Mouse (Mus musculus) hindbrain, embryonic 13.5 days (tissue): Measurements from ENCODE around the gene Slc25a43. TPM values are rescaled to one million over a fixed set of nuclear protein-coding genes. Genes with fewer than 3 reads are reported as not detected.

Experiments used
- ATAC-seq: fragments of 200-750 bp; cut with Nextera tagmentation; 2 replicates; pipeline ENCODE4 v1.8.0; 2017; ENCODE audit warnings: moderate TSS enrichment; ENCODE audit not compliant: low FRiP score
- H3K27ac ChIP-seq: fragments of 300-500 bp; sonication (generic); 2 replicates; pipeline ENCODE4 v1.5.1; 2015; ENCODE audit warnings: inconsistent platforms, mild to moderate bottlenecking, moderate library complexity
- H3K27me3 ChIP-seq: fragments of 300-500 bp; sonication (generic); 2 replicates; pipeline ENCODE4 v1.6.1; 2015; ENCODE audit warnings: mild to moderate bottlenecking, inconsistent platforms
- H3K36me3 ChIP-seq: fragments of 300-500 bp; sonication (generic); 2 replicates; pipeline ENCODE4 v1.6.1; 2015; ENCODE audit warnings: mild to moderate bottlenecking, inconsistent platforms
- H3K4me1 ChIP-seq: fragments of 300-500 bp; sonication (generic); replicated peaks from 2 replicates; pipeline ENCODE4 v1.6.1; 2015; ENCODE audit warnings: inconsistent platforms
- H3K4me2 ChIP-seq: fragments of 300-500 bp; sonication (generic); 2 replicates; pipeline ENCODE4 v1.6.1; 2015; ENCODE audit warnings: inconsistent platforms, mild to moderate bottlenecking, moderate library complexity
- H3K4me3 ChIP-seq: fragments of 300-500 bp; sonication (generic); 2 replicates; pipeline ENCODE4 v1.5.1; 2015; ENCODE audit warnings: mild to moderate bottlenecking, inconsistent platforms
- H3K9ac ChIP-seq: fragments of 300-500 bp; sonication (generic); 2 replicates; pipeline ENCODE4 v1.6.1; 2015; ENCODE audit warnings: mild to moderate bottlenecking, inconsistent platforms
- H3K9me3 ChIP-seq: fragments of 300-500 bp; sonication (generic); 2 replicates; pipeline ENCODE4 v1.6.1; 2016; ENCODE audit warnings: inconsistent platforms
- WGBS: fragments of 180-500 bp; shearing (Covaris S2); methylation state at CpG from one replicate; pipeline ENCODE4 v1.1.7; 2015; 5-methylcytosine and 5-hydroxymethylcytosine counted together
- polyA plus RNA-seq: library from polyadenylated mRNA; unstranded; fragments of >200 nt; fragmentation: Nextera tagmentation; extraction: Ambion mirVana; gene quantifications from 2 replicates; pipeline ENCODE4 v1.2.1, GENCODE M21; 2015

Gene Slc25a43
- polyA plus RNA-seq, 1 experiment from 2014 or later, result 0.92 TPM

DNA sequence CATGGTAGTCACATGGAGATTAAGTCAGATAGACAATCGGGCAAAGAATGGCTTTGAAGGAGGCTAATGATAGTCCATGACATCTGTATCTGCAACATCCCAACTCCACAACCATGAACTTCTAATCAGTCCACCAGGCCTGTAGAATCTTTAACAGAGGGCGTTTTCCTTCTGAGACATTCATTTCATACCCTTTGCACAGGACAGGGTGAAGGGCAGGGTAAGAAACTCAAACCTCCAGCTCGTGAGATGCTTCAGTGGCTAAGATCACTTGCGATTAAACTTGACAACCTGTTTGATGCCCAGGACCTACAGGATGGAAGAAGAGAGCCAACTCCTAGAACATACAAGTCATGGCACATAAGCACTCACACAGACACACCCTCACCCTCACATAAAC is 71.6 kb downstream of the Slc25a43 start:
- Histone ChIP-seq H3K4me2 (no peak overlapping the region), H3K4me1 (peaks cover 7% of the 10 kb centered on the region), H3K27me3 (no peaks in the 10 kb centered on the region), H3K4me3 (no peak overlapping the region), H3K9ac (no peak overlapping the region), H3K36me3 (no peaks in the 10 kb centered on the region), H3K9me3 (no peaks in the 10 kb centered on the region), H3K27ac (no peak overlapping the region)
- WGBS, result 92% methylated on average over 4 of the region's 4 CpGs
- no peak for ATAC-seq

DNA sequence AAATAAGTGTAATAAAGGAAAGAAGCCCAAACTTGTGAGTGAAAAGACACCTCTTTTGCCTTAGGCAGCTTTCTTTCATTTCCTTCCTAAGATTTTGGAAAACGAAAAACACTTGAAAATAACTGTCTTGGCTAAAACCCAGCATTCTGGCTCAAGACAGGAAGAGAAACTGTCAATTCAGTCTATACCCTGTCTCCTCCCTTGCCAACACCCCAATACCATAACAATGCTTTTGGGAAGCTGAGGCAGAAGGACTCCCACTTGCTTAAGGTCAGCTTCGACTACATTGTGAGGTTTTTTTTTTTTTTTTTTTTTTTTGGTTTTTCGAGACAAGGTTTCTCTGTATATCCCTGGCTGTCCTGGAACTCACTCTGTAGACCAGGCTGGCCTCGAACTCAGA is 72.0 kb downstream of the Slc25a43 start:
- no peak overlapping the region for H3K4me3 ChIP-seq
- H3K27me3 ChIP-seq, result no peaks in the 10 kb centered on the region
- H3K9me3 ChIP-seq, result no peaks in the 10 kb centered on the region
- peaks cover 7% of the 10 kb centered on the region for H3K4me1 ChIP-seq
- no peak overlapping the region for H3K4me2 ChIP-seq
- H3K36me3 ChIP-seq, result no peaks in the 10 kb centered on the region
- no peak for ATAC-seq
- 85% methylated on average over 4 of the region's 4 CpGs for WGBS
- no peak overlapping the region for H3K27ac ChIP-seq
- no peak overlapping the region for H3K9ac ChIP-seq

DNA sequence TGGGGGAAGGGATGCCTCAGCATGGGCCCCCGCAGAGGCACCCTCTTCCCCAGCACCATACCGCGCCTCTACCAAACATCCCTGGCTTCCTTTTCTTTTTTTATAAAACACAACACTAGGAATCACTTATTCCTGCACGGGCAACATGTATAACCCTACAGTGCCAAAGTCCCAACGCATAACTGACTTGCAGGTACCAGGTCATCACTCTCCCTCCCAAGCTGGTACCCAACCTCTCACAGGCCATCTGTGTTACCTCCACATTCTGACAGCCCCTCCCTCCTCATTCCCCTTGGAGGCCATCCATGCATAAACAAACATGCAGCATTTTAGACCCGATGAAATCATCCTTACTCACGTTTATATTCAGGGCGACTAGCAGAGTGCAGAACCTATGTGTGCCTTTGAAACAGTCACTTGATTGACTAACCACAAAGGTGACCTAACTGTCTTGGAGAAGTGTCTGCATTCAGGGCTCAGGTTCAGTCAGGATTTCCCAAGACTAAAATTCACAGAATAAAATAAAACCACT is 73.0 kb downstream of the Slc25a43 start:
- Histone ChIP-seq H3K4me1 (peaks cover 7% of the 10 kb centered on the region), H3K4me2 (peak overlapping the region; percentile 42), H3K9me3 (no peaks in the 10 kb centered on the region), H3K27me3 (no peaks in the 10 kb centered on the region), H3K36me3 (no peaks in the 10 kb centered on the region), H3K4me3 (peak overlapping the region; percentile 12), H3K27ac (peak overlapping the region; percentile 89), H3K9ac (no peak overlapping the region)
- 18% methylated on average over 8 of the region's 8 CpGs for WGBS
- ATAC-seq, result no peak

DNA sequence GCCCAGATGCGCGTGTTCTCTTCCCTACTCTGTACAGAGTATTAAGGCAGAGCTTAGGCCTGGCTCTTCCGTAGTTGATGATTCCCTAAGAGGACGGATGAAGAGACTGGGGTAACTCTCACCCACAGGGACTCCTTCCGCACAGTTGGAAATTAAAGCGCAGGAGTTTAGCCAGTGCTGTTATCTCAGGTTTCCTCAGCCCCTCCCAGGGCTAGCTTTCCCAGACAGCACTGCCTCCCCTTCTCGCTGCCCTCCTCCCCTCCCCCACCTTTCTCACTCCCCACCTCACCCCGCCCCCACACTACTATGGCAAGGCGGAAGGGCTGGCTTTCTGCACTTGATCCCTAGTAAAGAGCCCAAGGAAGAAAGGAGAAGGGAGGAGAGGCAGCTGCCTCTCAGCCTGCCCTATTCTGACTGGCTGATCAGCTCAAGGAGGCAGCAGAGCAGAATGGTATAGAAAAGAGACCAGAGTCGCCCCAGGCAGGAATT is 73.5 kb downstream of the Slc25a43 start:
- H3K27ac ChIP-seq, result peak overlapping the region; percentile 89
- 18% methylated on average over 10 of the region's 10 CpGs for WGBS
- H3K4me2 ChIP-seq, result peak overlapping the region; percentile 42
- peak overlapping the region; percentile 12 for H3K4me3 ChIP-seq
- H3K9ac ChIP-seq, result peak overlapping the region; percentile 46; the same call in 1 of the 2 replicates
- H3K36me3 ChIP-seq, result no peaks in the 10 kb centered on the region
- no peaks in the 10 kb centered on the region for H3K27me3 ChIP-seq
- peaks cover 7% of the 10 kb centered on the region for H3K4me1 ChIP-seq
- peak; percentile 78 for ATAC-seq
- no peaks in the 10 kb centered on the region for H3K9me3 ChIP-seq

DNA sequence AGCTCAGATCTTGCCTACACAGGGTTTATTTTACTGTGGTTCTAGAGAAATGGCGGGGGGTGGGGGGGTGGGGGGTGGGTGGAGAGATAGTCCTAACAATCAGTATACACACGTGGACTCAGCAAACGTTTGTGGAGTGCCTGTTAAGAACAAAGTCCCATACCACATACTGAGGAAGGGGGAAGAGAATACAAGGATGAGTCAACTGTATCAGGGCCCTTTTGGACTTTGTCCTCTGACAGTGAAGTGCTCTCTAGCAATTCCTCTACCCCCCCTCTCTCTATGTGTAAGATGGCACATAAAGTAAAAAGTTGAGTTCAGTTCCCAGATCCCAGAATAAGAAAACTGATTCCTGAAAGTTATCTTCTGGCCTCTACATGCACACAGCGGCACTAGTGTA is 76.1 kb downstream of the Slc25a43 start:
- WGBS, result 64% methylated on average over 4 of the region's 4 CpGs

DNA sequence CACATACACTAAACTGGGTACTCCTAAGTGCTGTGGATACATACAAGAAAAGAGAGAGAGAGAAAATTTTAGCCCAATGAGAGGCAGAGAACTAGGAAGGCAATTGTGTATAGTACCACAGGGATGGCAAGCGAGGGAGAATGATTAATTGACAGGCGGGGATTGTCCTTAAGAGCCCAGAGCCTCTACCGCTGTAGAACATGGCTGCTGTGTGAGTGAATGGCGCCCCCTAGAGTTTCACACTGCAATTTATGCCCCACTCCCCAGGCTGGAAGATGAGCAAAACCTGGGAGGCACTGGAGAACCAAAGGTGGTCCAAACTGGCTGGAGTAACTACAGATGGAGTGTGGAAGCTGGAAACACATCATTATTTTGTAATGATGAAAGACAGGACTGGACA is 76.7 kb downstream of the Slc25a43 start:
- Histone ChIP-seq H3K36me3 (no peaks in the 10 kb centered on the region), H3K4me2 (no peak overlapping the region), H3K9ac (no peak overlapping the region), H3K4me3 (no peak overlapping the region), H3K27ac (no peak overlapping the region), H3K27me3 (no peaks in the 10 kb centered on the region), H3K9me3 (no peaks in the 10 kb centered on the region), H3K4me1 (peaks cover 7% of the 10 kb centered on the region)
- peak; percentile 63; the same call in 1 of the 2 replicates for ATAC-seq
- WGBS, result 11% methylated on average over 4 of the region's 4 CpGs

More for the DNA sequence above, 76.1 kb downstream of the Slc25a43 start:
- Histone ChIP-seq H3K4me3 (no peak overlapping the region), H3K4me1 (peaks cover 7% of the 10 kb centered on the region), H3K9me3 (no peaks in the 10 kb centered on the region), H3K27me3 (no peaks in the 10 kb centered on the region), H3K4me2 (no peak overlapping the region), H3K27ac (no peak overlapping the region), H3K9ac (no peak overlapping the region), H3K36me3 (no peaks in the 10 kb centered on the region)
- no peak for ATAC-seq

DNA sequence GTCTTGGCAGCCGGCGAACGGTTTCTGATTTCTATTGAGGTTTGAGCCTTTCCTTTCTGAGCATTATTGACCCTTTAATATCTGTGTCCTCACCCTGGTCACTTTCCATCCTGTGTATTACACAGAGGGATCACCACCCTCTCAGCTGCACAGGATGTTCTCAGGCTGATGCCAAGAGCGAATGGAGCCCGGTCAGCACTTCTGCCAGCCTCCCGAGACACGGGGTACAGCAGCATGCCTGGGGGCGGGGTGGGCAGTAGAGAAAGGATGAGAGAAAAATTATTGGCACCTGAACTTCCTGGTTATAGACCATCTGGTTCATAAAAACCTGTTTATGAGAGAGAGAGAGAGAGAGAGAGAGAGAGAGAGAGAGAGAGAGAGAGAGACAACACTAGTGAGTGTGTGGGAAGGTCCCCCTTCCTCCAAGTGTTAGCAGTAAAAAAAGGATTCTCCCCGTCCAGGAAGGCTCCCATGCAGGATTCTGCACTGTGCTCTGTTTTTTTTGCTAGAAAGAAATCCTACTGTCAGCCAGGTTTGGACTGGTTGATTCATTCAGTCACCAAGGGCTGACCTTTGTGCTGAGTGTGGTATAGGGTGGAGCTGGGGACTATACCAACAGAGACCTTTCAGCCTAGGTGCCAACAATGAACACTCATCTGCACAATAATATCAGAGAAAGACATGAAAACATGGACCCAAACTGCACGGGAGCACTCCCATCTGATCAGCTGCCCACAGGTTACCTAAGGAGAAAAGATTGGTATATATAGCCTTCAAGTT is 80.7 kb downstream of the Slc25a43 start:
- ATAC-seq, result no peak
- 81% methylated on average over 10 of the region's 10 CpGs for WGBS
- H3K36me3 ChIP-seq, result no peaks in the 10 kb centered on the region

DNA sequence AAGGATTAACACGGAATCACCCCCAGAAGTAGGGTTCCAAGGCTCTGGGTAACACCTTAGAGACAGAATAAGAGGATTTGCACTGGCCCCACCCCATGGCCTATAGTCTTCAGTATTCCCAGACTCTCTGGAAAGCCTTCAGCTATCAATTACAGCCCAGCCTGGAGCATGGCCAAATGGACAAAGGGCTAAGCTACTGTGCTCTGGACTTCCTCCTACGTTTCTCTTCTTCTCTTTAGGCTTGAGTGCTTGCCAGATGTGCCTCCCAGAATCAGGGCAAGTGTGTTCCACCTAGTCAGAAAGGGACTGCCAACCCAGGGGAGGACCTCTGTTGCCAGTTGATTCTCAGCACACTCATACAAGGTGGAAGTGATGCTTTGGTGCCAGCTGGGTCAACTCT is 81.6 kb downstream of the Slc25a43 start:
- Histone ChIP-seq H3K4me1 (no peaks in the 10 kb centered on the region), H3K27me3 (no peaks in the 10 kb centered on the region)
- 57% methylated on average over 2 of the region's 2 CpGs for WGBS

More for the DNA sequence above, 80.7 kb downstream of the Slc25a43 start:
- Histone ChIP-seq H3K4me1 (no peaks in the 10 kb centered on the region), H3K27ac (no peak overlapping the region), H3K4me3 (no peak overlapping the region), H3K27me3 (no peaks in the 10 kb centered on the region), H3K9ac (no peak overlapping the region), H3K4me2 (no peak overlapping the region), H3K9me3 (no peaks in the 10 kb centered on the region)

More for the DNA sequence above, 81.6 kb downstream of the Slc25a43 start:
- no peak for ATAC-seq
- no peaks in the 10 kb centered on the region for H3K9me3 ChIP-seq
- no peak overlapping the region for H3K4me2 ChIP-seq
- H3K9ac ChIP-seq, result no peak overlapping the region
- H3K36me3 ChIP-seq, result no peaks in the 10 kb centered on the region
- no peak overlapping the region for H3K27ac ChIP-seq
- H3K4me3 ChIP-seq, result no peak overlapping the region

Other genes starting within 250 kb of the Slc25a43 start
- gene Pgrmc1, start 145.5 kb upstream of the Slc25a43 start, polyA plus RNA-seq, result 587 and 603 TPM in 2 replicates
- gene Akap17b, start 98.3 kb upstream of the Slc25a43 start, polyA plus RNA-seq, result 5.6 TPM in 2 replicates
- gene Slc25a5, start 52.0 kb downstream of the Slc25a43 start, polyA plus RNA-seq, result 568 and 574 TPM in 2 replicates
- gene Ube2a, start 130.2 kb downstream of the Slc25a43 start, polyA plus RNA-seq, result 120 and 122 TPM in 2 replicates
- 23.4 and 24.7 TPM in 2 replicates for gene C330007P06Rik, start 130.5 kb downstream of the Slc25a43 start, polyA plus RNA-seq
- gene Nkrf, start 159.2 kb downstream of the Slc25a43 start, polyA plus RNA-seq, result 14.4 and 14.6 TPM in 2 replicates
- 76.5 TPM in 2 replicates for gene Sept6, start 248.1 kb downstream of the Slc25a43 start, polyA plus RNA-seq